Mouse (Mus musculus): ENCODE results near the gene Ciapin1.

- no peak for TF ChIP-seq MAFK (IDR thresholded peaks at IDR 0.05; ENCODE audit: insufficient read depth, low read depth, low read length)
- TF ChIP-seq CHD2 (IDR thresholded peaks at IDR 0.05; ENCODE audit: low read depth, low read length), result no peak
- TF ChIP-seq ZNF384 (IDR thresholded peaks at IDR 0.05; ENCODE audit: low read depth, low read length), result no peak
- TF ChIP-seq ZC3H11A (IDR thresholded peaks at IDR 0.05; ENCODE audit: borderline replicate concordance, low read depth, low read length), result no peak
- TF ChIP-seq HCFC1 (IDR thresholded peaks at IDR 0.05; ENCODE audit: borderline replicate concordance, insufficient read depth, low read length), result no peak
These were observed 54.3 kb downstream of the Ciapin1 start for GRCm38 (mm10) chr8:94783890-94784289.
